ENCODE assay signal across 15 mouse cellular contexts in genomic region chr1:136527163-136527562, GRCm38 (mm10).
A peak's percentile ranks its signal among the peaks of the same experiment; 100 is the strongest.
DNase-seq lines count a peak whose midpoint lies in the region; ATAC-seq and TF ChIP-seq lines count a peak whose summit lies in the region.
"Had no signal": no experiment of that assay in that cellular context is flagged by ENCODE, and none has a peak within 500 bp of the region (broad histone marks: within the 10 kb centered on the region; RNA-seq: fewer than 3 reads in every experiment).

No protein-coding gene starts in this region.

- ATAC-seq in frontal cortex, adult (ENCODE audit: low TSS enrichment) = peak; percentile 97
- ATAC-seq in forebrain, embryonic 16.5 days = no peak
- ATAC-seq: forebrain, embryonic 13.5 days; liver, embryonic 12.5 days had no signal

- peak; percentile 22 to 32 for DNase-seq in left cerebral cortex, adult 2 months (ENCODE audit: extremely low spot score in 1 of 2, low spot score in 2 of 2)
- no peak for DNase-seq in left cerebral cortex, adult 8-10 months (ENCODE audit: low spot score in 2 of 2)
- peak; percentile 70 for DNase-seq in R1 (ENCODE audit: low read depth, low spot score)
- DNase-seq in right cerebral cortex, adult 2 months (ENCODE audit: low spot score in 2 of 2) = peak; percentile 41 to 52
- no peak for DNase-seq in gastrocnemius, postnatal 14 days
- no peak for DNase-seq in embryo, embryonic 10.5 days (ENCODE audit: low spot score)
- DNase-seq: cerebellum, postnatal 10 days; heart, adult 11 months; heart, postnatal 14 days; kidney, adult 9 months had no signal

- intact Hi-C loops in left cerebral cortex, adult 2 months (cut with DNase I) = no loop called here
- intact Hi-C loops in gastrocnemius, postnatal 14 days (cut with DNase I; ENCODE audit: low total_unique reads) = loop anchor here (10.0 kb wide), 1 partner anchor 352 kb away; no protein-coding TSS in a partner anchor

- no peak overlapping the region for H3K27ac ChIP-seq in left cerebral cortex, adult 2 months
- H3K27ac ChIP-seq in forebrain, embryonic 16.5 days (ENCODE audit: low read length) = no peak overlapping the region
- H3K27ac ChIP-seq: embryonic facial prominence, embryonic 13.5 days; forebrain, embryonic 13.5 days; liver, embryonic 12.5 days had no signal

- H3K9me3 ChIP-seq in forebrain, embryonic 16.5 days (ENCODE audit: control insufficient read depth, low read length) = no peaks in the 10 kb centered on the region
- H3K9me3 ChIP-seq: embryonic facial prominence, embryonic 13.5 days; forebrain, embryonic 13.5 days; liver, embryonic 12.5 days had no signal

- H3K27me3 ChIP-seq in forebrain, embryonic 16.5 days (replicated peaks; ENCODE audit: control insufficient read depth, insufficient read depth, low read length) = no peaks in the 10 kb centered on the region
- H3K27me3 ChIP-seq: embryonic facial prominence, embryonic 13.5 days; forebrain, embryonic 13.5 days; liver, embryonic 12.5 days had no signal

- H3K36me3 ChIP-seq in forebrain, embryonic 16.5 days (ENCODE audit: control insufficient read depth, insufficient read depth) = no peaks in the 10 kb centered on the region

- 89% methylated on average over 16 of the region's 16 CpGs for WGBS in forebrain, embryonic 16.5 days

- H3K4me3 ChIP-seq in left cerebral cortex, adult 2 months = no peak overlapping the region
- H3K4me3 ChIP-seq in forebrain, embryonic 16.5 days (replicated peaks; ENCODE audit: low read length) = no peak overlapping the region
- H3K4me3 ChIP-seq: embryonic facial prominence, embryonic 13.5 days; forebrain, embryonic 13.5 days; liver, embryonic 12.5 days had no signal

- peak; percentile 27 for TF ChIP-seq CTCF in left cerebral cortex, adult 2 months (IDR thresholded peaks at IDR 0.05)

- no peak overlapping the region for H3K4me2 ChIP-seq in forebrain, embryonic 16.5 days (ENCODE audit: low read length)
- H3K4me2 ChIP-seq: embryonic facial prominence, embryonic 13.5 days; forebrain, embryonic 13.5 days; liver, embryonic 12.5 days had no signal

- no peak overlapping the region for H3K9ac ChIP-seq in forebrain, embryonic 16.5 days (replicated peaks; ENCODE audit: low read depth, low read length)
- H3K9ac ChIP-seq: embryonic facial prominence, embryonic 13.5 days; forebrain, embryonic 13.5 days; liver, embryonic 12.5 days had no signal

- no peaks in the 10 kb centered on the region for H3K4me1 ChIP-seq in forebrain, embryonic 16.5 days (replicated peaks; ENCODE audit: control insufficient read depth, insufficient read depth, low read length)
- H3K4me1 ChIP-seq: forebrain, embryonic 13.5 days had no signal

Comparison
In these comparisons a context has a peak if more than half of its experiments do, and no peak if none do; other contexts are left out.
1. DNase-seq: peak in left cerebral cortex, adult 2 months (2 of 2), R1 (single experiment) and right cerebral cortex, adult 2 months (2 of 2); none in left cerebral cortex, adult 8-10 months (0 of 2), gastrocnemius, postnatal 14 days (single experiment) and embryo, embryonic 10.5 days (single experiment).